Mouse (Mus musculus) CH12.LX (cell line): ENCODE results near the gene Cnih3. TPM values are rescaled to one million over a fixed set of nuclear protein-coding genes. Genes with fewer than 3 reads are reported as not detected.

Experiments used
- DNase-seq: peaks from one replicate; pipeline ENCODE4 v3.0.0-alpha.2; 2013; ENCODE audit errors: extremely low read depth
- H3K27ac ChIP-seq: 2 replicates; pipeline ENCODE4 v1.5.1; 2012; ENCODE audit warnings: low read depth, mild to moderate bottlenecking, control low read depth, moderate library complexity; ENCODE audit not compliant: insufficient read depth
- H3K27me3 ChIP-seq: replicated peaks from 2 replicates; pipeline ENCODE3; 2012; ENCODE audit warnings: inconsistent platforms
- H3K36me3 ChIP-seq, 2 experiments: replicated peaks in 1 of 2; 2 replicates each; pipeline versions ENCODE3 to v1.6.1; 2012; ENCODE audit warnings: inconsistent platforms in 1 of 2, low read length in 1 of 2, mild to moderate bottlenecking in 1 of 2, mixed read lengths in 1 of 2, moderate library complexity in 1 of 2; ENCODE audit not compliant: control insufficient read depth in 1 of 2, insufficient read depth in 1 of 2
- H3K4me1 ChIP-seq, 2 experiments: 2 replicates each; pipeline ENCODE4 v1.6.1; 2012; ENCODE audit warnings: inconsistent platforms in 1 of 2, moderate library complexity in 1 of 2; ENCODE audit not compliant: insufficient read depth in 2 of 2, control insufficient read depth in 1 of 2
- H3K4me2 ChIP-seq: 2 replicates; pipeline ENCODE4 v1.6.1; 2012; ENCODE audit warnings: low read depth, mild to moderate bottlenecking, control low read depth; ENCODE audit not compliant: poor library complexity, insufficient read depth, severe bottlenecking
- H3K4me3 ChIP-seq, 3 experiments: fragments of 150-350 bp in 1 of 3; sonication (generic) in 1 of 3; replicated peaks in 1 of 3; 2 replicates each; pipeline versions ENCODE3 to v1.5.1; 2011 to 2012; ENCODE audit warnings: low read depth in 2 of 3, low read length in 2 of 3, mild to moderate bottlenecking in 2 of 3, moderate library complexity in 2 of 3, control low read depth in 1 of 3, improper control_type of control experiment in 1 of 3, inconsistent platforms in 1 of 3, mixed read lengths in 1 of 3; ENCODE audit not compliant: poor library complexity in 1 of 3
- H3K79me2 ChIP-seq: replicated peaks from 2 replicates; pipeline ENCODE4 v1.6.1; 2012; ENCODE audit warnings: mild to moderate bottlenecking, moderate library complexity; ENCODE audit not compliant: control insufficient read depth, poor library complexity, insufficient read depth, severe bottlenecking; ENCODE audit errors: extremely low read depth
- H3K9ac ChIP-seq: 2 replicates; pipeline ENCODE4 v1.6.1; 2012; ENCODE audit warnings: low read depth, mild to moderate bottlenecking, control low read depth, moderate library complexity; ENCODE audit not compliant: insufficient read depth
- H3K9me3 ChIP-seq: replicated peaks from 2 replicates; pipeline ENCODE3; 2012; ENCODE audit warnings: low read length, inconsistent platforms, mixed read lengths
- GABPA ChIP-seq: IDR thresholded peaks from 2 replicates; pipeline ENCODE4 v1.6.1; 2012; ENCODE audit warnings: low read depth, low read length, improper control_type of control experiment, inconsistent platforms; ENCODE audit not compliant: insufficient replicate concordance
- IRF4 ChIP-seq: IDR thresholded peaks from 2 replicates; pipeline ENCODE4 v1.6.1; 2014; ENCODE audit warnings: low read depth, mild to moderate bottlenecking, inconsistent platforms, low read length, improper control_type of control experiment
- KAT2A ChIP-seq: IDR thresholded peaks from 2 replicates; pipeline ENCODE4 v1.6.1; 2012; ENCODE audit warnings: low read length, improper control_type of control experiment, inconsistent platforms; ENCODE audit not compliant: insufficient replicate concordance
- NELFE ChIP-seq: IDR thresholded peaks from 2 replicates; pipeline ENCODE4 v1.6.1; 2011; ENCODE audit warnings: low read depth, low read length, improper control_type of control experiment
- RAD21 ChIP-seq: IDR thresholded peaks from 2 replicates; pipeline ENCODE4 v1.6.1; 2011; ENCODE audit warnings: low read depth, mild to moderate bottlenecking, low read length, improper control_type of control experiment, moderate library complexity
- SIN3A ChIP-seq: IDR thresholded peaks from 2 replicates; pipeline ENCODE4 v1.6.1; 2012; ENCODE audit warnings: low read length, improper control_type of control experiment, inconsistent platforms
- USF2 ChIP-seq: conservative IDR thresholded peaks from 2 replicates; pipeline ENCODE4 v1.6.1; 2011; ENCODE audit warnings: low read depth, low read length, improper control_type of control experiment
- ZC3H11A ChIP-seq: IDR thresholded peaks from 2 replicates; pipeline ENCODE4 v1.6.1; 2012; ENCODE audit warnings: low read depth, mild to moderate bottlenecking, inconsistent platforms, low read length, improper control_type of control experiment
- dilution Hi-C: fragments of 300-500 bp; cut with MboI; formaldehyde crosslinking; loops from 2 replicates; pipeline ENCODE4 v1.14.3; 2020; ENCODE audit warnings: low sequenced_read_pairs; ENCODE audit not compliant: extremely low pct_unique_long_range_greater_than_20kb, extremely low pct_ligation_motif_present
- in situ Hi-C: fragments of 300-500 bp; cut with MboI; formaldehyde crosslinking; loops from 3 replicates; pipeline ENCODE4 v1.14.3; 2019; ENCODE audit warnings: low sequenced_read_pairs, low pct_ligation_motif_present, low pct_unique_long_range_greater_than_20kb, mixed read lengths
- polyA plus RNA-seq: library from polyadenylated mRNA; unstranded; fragments of >175 nt; gene quantifications from 2 replicates; pipeline ENCODE4 v1.2.1, GENCODE M21; 2012; ENCODE audit warnings: low read depth; ENCODE audit not compliant: insufficient read length
- total RNA-seq, 2 experiments: library from RNA; depleted of rRNA; stranded (reverse); fragments of 300-350 nt in 1 of 2; fragments of >200 nt in 1 of 2; gene quantifications; 2 replicates each; pipeline ENCODE4 v1.2.3; 2012 to 2014

The Cnih3 gene
- total and polyA plus RNA-seq, 3 experiments = not detected

GRCm38 (mm10) chr1:181370370-181370769, 17.9 kb downstream of the Cnih3 start:
- Histone ChIP-seq H3K9ac (no peak overlapping the region), H3K27ac (no peak overlapping the region), H3K4me3 (no peak overlapping the region), H3K27me3 (peaks cover 1% of the 10 kb centered on the region), H3K4me1 (peaks cover 3 to 35% of the 10 kb centered on the region in 2 experiments; a peak in 2 of 4 replicates), H3K4me2 (no peak overlapping the region), H3K36me3 (no peaks in the 10 kb centered on the region), H3K9me3 (no peaks in the 10 kb centered on the region), H3K79me2 (no peaks in the 10 kb centered on the region)
- TF ChIP-seq ZC3H11A (no peak), RAD21 (no peak)
- dilution Hi-C loops = no loop called here
- in situ Hi-C loops = no loop called here
- DNase-seq = no peak

GRCm38 (mm10) chr1:181371226-181371625, 18.8 kb downstream of the Cnih3 start:
- Histone ChIP-seq H3K27me3 (peaks cover 5% of the 10 kb centered on the region), H3K4me2 (no peak overlapping the region), H3K9ac (no peak overlapping the region), H3K4me3 (no peak overlapping the region)
- in situ Hi-C loops = no loop called here
- TF ChIP-seq USF2 (no peak), RAD21 (no peak), KAT2A (no peak), SIN3A (no peak), NELFE (no peak)
- TF ChIP-seq, all 38 proteins: peak for 0
- dilution Hi-C loops = no loop called here
- peaks cover 3 to 35% of the 10 kb centered on the region in 2 experiments; a peak in 2 of 4 replicates for H3K4me1 ChIP-seq
- no peaks in the 10 kb centered on the region for H3K36me3 ChIP-seq
- no peak for DNase-seq
- H3K27ac ChIP-seq = no peak overlapping the region
- H3K9me3 ChIP-seq = no peaks in the 10 kb centered on the region
- no peaks in the 10 kb centered on the region for H3K79me2 ChIP-seq

- peaks cover 8% of the 10 kb centered on the region for H3K27me3 ChIP-seq
- H3K9ac ChIP-seq = no peak overlapping the region
- DNase-seq = no peak
- no peak overlapping the region for H3K4me2 ChIP-seq
- TF ChIP-seq IRF4 (no peak), GABPA (no peak)
- no peaks in the 10 kb centered on the region for H3K79me2 ChIP-seq
- no peak overlapping the region for H3K27ac ChIP-seq
- H3K4me3 ChIP-seq = no peak overlapping the region
- H3K36me3 ChIP-seq = no peaks in the 10 kb centered on the region
- no peaks in the 10 kb centered on the region for H3K9me3 ChIP-seq
- dilution Hi-C loops (no loop called here), in situ Hi-C loops (no loop called here)
- peaks cover 0 to 24% of the 10 kb centered on the region in 2 experiments; a peak in 2 of 4 replicates for H3K4me1 ChIP-seq
These were observed 19.9 kb downstream of the Cnih3 start for GRCm38 (mm10) chr1:181372306-181372705.
